Comparison of ENCODE assay signal across 10 mouse cellular contexts in the genomic region with DNA sequence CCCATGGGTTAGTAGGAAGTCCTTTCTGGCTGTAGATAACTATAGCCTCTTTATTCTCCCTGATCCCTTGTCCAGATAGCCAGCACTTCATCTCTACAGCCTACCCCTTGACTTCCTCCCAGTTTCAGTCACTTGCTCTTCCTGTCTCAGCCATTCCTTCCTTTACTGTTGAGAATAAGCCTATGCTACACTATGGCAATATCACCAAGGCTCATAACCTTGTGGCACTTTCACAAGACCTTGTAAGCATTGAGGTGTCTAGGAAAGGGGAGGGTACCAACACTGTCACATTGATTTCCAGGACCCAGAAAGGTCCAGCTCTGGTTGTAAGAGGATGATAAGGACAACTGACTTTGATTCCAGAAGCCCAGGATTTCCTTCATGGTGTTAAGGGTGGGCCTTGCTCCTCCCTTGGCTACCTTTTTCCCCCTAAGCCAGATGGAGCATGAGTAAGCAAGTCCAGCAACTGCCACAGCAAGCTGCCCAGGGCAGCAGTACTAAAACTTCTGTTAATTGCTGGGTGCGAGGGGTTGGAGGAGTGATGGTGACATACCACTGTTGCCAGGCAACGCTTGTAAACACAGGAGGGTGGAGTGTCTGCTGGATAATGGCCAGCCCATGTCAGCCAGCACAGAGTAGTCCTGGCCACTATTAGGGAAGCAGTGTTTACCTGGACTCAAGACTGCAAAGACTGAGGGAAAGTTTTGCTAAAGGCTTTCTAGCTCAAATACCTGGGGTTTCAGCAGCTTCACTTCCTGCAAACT.
DNase-seq lines count a peak whose midpoint lies in the region; ATAC-seq and TF ChIP-seq lines count a peak whose summit lies in the region.
"Had no signal": no experiment of that assay in that cellular context is flagged by ENCODE, and none has a peak within 500 bp of the region (broad histone marks: within the 10 kb centered on the region; RNA-seq: fewer than 3 reads in every experiment).

No protein-coding gene starts in this region.

- no peaks in the 10 kb centered on the region for H3K9me3 ChIP-seq in midbrain, embryonic 14.5 days (ENCODE audit: control insufficient read depth, low read length)
- no peaks in the 10 kb centered on the region for H3K9me3 ChIP-seq in midbrain, embryonic 15.5 days
- H3K9me3 ChIP-seq in heart, postnatal 0 days (replicated peaks; ENCODE audit: control insufficient read depth, low read length) = no peaks in the 10 kb centered on the region
- H3K9me3 ChIP-seq: heart, embryonic 13.5 days had no signal

- H3K27me3 ChIP-seq in midbrain, embryonic 14.5 days (ENCODE audit: control insufficient read depth, insufficient read depth, low read length) = no peaks in the 10 kb centered on the region
- no peaks in the 10 kb centered on the region for H3K27me3 ChIP-seq in midbrain, embryonic 15.5 days (replicated peaks)
- H3K27me3 ChIP-seq in heart, postnatal 0 days (ENCODE audit: control insufficient read depth, insufficient read depth, low read length) = no peaks in the 10 kb centered on the region
- H3K27me3 ChIP-seq: heart, embryonic 13.5 days; Patski had no signal

- H3K4me1 ChIP-seq in midbrain, embryonic 14.5 days (ENCODE audit: control insufficient read depth, insufficient read depth, low read length) = no peaks in the 10 kb centered on the region
- H3K4me1 ChIP-seq in midbrain, embryonic 15.5 days = no peaks in the 10 kb centered on the region
- no peaks in the 10 kb centered on the region for H3K4me1 ChIP-seq in heart, postnatal 0 days (ENCODE audit: control insufficient read depth, insufficient read depth)

- H3K36me3 ChIP-seq in midbrain, embryonic 14.5 days (ENCODE audit: control insufficient read depth, insufficient read depth, low read length) = no peaks in the 10 kb centered on the region
- H3K36me3 ChIP-seq in midbrain, embryonic 15.5 days (replicated peaks) = no peaks in the 10 kb centered on the region
- no peaks in the 10 kb centered on the region for H3K36me3 ChIP-seq in heart, postnatal 0 days (replicated peaks; ENCODE audit: control insufficient read depth, insufficient read depth, low read length)
- H3K36me3 ChIP-seq: heart, embryonic 13.5 days had no signal

- no peak overlapping the region for H3K9ac ChIP-seq in midbrain, embryonic 14.5 days (replicated peaks; ENCODE audit: low read length)
- H3K9ac ChIP-seq in midbrain, embryonic 15.5 days = no peak overlapping the region
- H3K9ac ChIP-seq in heart, postnatal 0 days (replicated peaks; ENCODE audit: low read depth, low read length) = no peak overlapping the region
- H3K9ac ChIP-seq: heart, embryonic 13.5 days had no signal

- H3K27ac ChIP-seq in midbrain, embryonic 14.5 days (replicated peaks; ENCODE audit: low read depth, low read length) = no peak overlapping the region
- H3K27ac ChIP-seq in midbrain, embryonic 15.5 days = no peak overlapping the region
- H3K27ac ChIP-seq in heart, postnatal 0 days (ENCODE audit: low read depth) = no peak overlapping the region
- H3K27ac ChIP-seq: heart, embryonic 13.5 days had no signal

- TF ChIP-seq CTCF in heart, postnatal 0 days (IDR thresholded peaks at IDR 0.05; ENCODE audit: low read depth) = no peak

- TF ChIP-seq EP300 in heart, postnatal 0 days (IDR thresholded peaks at IDR 0.05; ENCODE audit: low read depth) = no peak

- ATAC-seq in midbrain, embryonic 14.5 days (ENCODE audit: low FRiP score, low TSS enrichment) = no peak; the same call in 1 of the 2 replicates
- ATAC-seq in midbrain, embryonic 15.5 days (replicated peaks) = no peak
- peak; percentile 84 for ATAC-seq in heart, postnatal 0 days (ENCODE audit: insufficient read depth, low read depth)
- ATAC-seq in erythroblast, adult 5-6 weeks (replicated peaks; ENCODE audit: low FRiP score, poor library complexity, severe bottlenecking) = no peak
- ATAC-seq: Patski had no signal

- peak; percentile 4 for DNase-seq in midbrain, embryonic 14.5 days
- peak; percentile 63 for DNase-seq in heart, postnatal 0 days (ENCODE audit: low spot score)
- DNase-seq in kidney, postnatal 4 days = peak; percentile 9 to 19
- DNase-seq in monocyte, adult 2 months (ENCODE audit: low read depth in 1 of 2, low spot score in 2 of 2) = peak; percentile 1 to 22
- DNase-seq in layer of hippocampus, postnatal 25 days (ENCODE audit: extremely low spot score in 1 of 2, low spot score in 1 of 2) = no peak
- DNase-seq in thymus, postnatal 4 days = no peak

- H3K4me2 ChIP-seq in midbrain, embryonic 14.5 days (ENCODE audit: low read length) = no peak overlapping the region
- H3K4me2 ChIP-seq in midbrain, embryonic 15.5 days = no peak overlapping the region
- no peak overlapping the region for H3K4me2 ChIP-seq in heart, postnatal 0 days (ENCODE audit: low read depth, low read length)
- H3K4me2 ChIP-seq: heart, embryonic 13.5 days had no signal

- H3K4me3 ChIP-seq in midbrain, embryonic 14.5 days (replicated peaks; ENCODE audit: low read depth, low read length) = no peak overlapping the region
- no peak overlapping the region for H3K4me3 ChIP-seq in midbrain, embryonic 15.5 days
- no peak overlapping the region for H3K4me3 ChIP-seq in heart, postnatal 0 days (ENCODE audit: low read depth, low read length)
- H3K4me3 ChIP-seq: heart, embryonic 13.5 days had no signal

- 42% methylated on average over 2 of the region's 2 CpGs for WGBS in midbrain, embryonic 14.5 days
- 42% methylated on average over 2 of the region's 2 CpGs for WGBS in midbrain, embryonic 15.5 days
- WGBS in heart, postnatal 0 days = 15% methylated on average over 2 of the region's 2 CpGs

Comparison
In these comparisons a context has a peak if more than half of its experiments do, and no peak if none do; other contexts are left out.
1. DNase-seq: peak in midbrain, embryonic 14.5 days (single experiment), heart, postnatal 0 days (single experiment), kidney, postnatal 4 days (2 of 2) and monocyte, adult 2 months (2 of 2); none in layer of hippocampus, postnatal 25 days (0 of 2) and thymus, postnatal 4 days (single experiment).